Mouse (Mus musculus): ENCODE measurements around the gene Asna1. TPM values are rescaled to one million over a fixed set of nuclear protein-coding genes. Genes with fewer than 3 reads are reported as not detected.

The Asna1 gene
- polyA plus RNA-seq, 1 experiment from 2014 or later: 128 TPM

DNA sequence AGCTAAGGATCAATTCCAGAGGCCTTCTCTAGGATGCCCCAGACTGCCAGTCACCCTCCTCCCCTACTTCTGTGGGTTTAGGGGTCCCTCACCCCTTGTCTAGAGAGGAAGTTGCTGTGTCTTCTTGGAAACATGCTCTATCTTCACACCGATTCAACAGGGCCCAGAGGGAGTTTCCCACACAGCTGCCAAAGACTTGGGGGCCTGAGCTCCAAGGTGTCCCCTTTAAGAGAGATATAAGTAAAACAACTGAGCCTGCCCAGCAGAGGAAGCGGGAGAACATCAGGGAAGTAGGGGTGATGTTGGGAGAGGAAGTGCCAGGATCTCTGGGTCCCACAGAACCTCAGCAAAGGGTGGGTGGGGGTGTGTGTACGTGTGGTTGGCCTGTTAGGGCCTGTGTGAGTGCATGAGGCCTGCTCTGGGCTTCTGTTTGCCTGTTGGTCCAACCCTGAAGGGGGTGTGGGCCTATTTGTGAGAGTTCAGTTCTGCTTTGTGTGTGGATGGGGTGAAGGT is 42.5 kb downstream of the Asna1 start:
- Histone ChIP-seq H3K9me3 (ENCODE audit: control insufficient read depth, low read length) (no peaks in the 10 kb centered on the region), H3K27me3 (ENCODE audit: control insufficient read depth, insufficient read depth, low read length) (0 out of 2 replicates have a peak, but pooled peaks cover 3% of the 10 kb centered on the region), H3K36me3 (ENCODE audit: control insufficient read depth, insufficient read depth, low read length) (no peaks in the 10 kb centered on the region), H3K9ac (replicated peaks; ENCODE audit: low read depth, low read length) (no peak overlapping the region), H3K27ac (ENCODE audit: low read depth, low read length) (no peak overlapping the region), H3K4me3 (ENCODE audit: low read depth, low read length) (no peak overlapping the region), H3K4me2 (ENCODE audit: low read depth, low read length) (no peak overlapping the region), H3K4me1 (ENCODE audit: control insufficient read depth, insufficient read depth, low read length) (peaks cover 34% of the 10 kb centered on the region)
- ATAC-seq (ENCODE audit: low read depth): no peak
- WGBS: 68% methylated on average over 3 of the region's 3 CpGs

DNA sequence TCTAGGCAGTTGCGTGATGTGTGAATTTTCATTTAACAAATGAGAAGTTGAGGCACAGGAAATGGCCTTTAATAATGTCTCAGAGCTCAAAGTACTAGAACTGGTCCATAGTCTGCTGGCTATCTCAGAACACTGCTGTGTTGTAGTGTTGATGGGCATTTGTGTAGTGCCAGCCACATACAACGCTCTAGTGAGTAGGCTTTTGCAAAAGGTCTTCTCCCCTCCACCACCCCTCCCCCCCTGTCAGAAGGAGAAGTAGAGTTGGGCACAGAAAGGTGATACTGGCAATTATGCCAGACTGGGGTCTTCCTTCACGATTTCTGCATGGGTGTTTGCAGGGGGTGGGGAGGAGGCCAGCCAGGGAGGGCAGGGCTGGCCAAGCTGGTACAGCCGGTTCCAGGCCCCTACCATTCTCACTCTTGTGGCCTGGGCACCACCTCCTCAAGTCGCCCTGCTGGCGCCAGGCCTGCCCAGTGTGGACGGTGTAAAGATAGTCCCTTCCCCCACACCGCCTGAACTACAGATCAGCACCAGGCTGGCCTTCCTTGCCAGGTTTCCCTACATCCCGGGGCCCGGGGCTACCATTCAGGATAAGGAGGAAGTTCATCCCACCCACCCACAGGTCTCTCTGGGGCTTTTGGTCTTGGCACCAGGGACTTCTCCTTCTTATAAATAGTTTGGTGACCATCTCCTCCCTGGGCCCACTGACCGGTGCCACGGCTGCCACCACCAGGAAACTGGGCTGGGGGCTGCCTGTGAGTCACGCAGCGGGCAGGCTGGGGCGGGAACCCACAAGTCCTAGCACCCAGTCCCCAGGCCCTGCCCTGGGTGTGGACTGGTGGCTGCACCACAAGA is 43.2 kb downstream of the Asna1 start:
- Histone ChIP-seq H3K4me3 (ENCODE audit: low read depth, low read length) (no peak overlapping the region), H3K9ac (replicated peaks; ENCODE audit: low read depth, low read length) (no peak overlapping the region), H3K27me3 (ENCODE audit: control insufficient read depth, insufficient read depth, low read length) (0 out of 2 replicates have a peak, but pooled peaks cover 4% of the 10 kb centered on the region), H3K9me3 (ENCODE audit: control insufficient read depth, low read length) (no peaks in the 10 kb centered on the region), H3K36me3 (ENCODE audit: control insufficient read depth, insufficient read depth, low read length) (no peaks in the 10 kb centered on the region), H3K4me2 (ENCODE audit: low read depth, low read length) (no peak overlapping the region), H3K4me1 (ENCODE audit: control insufficient read depth, insufficient read depth, low read length) (peaks cover 40% of the 10 kb centered on the region), H3K27ac (ENCODE audit: low read depth, low read length) (no peak overlapping the region)
- ATAC-seq (ENCODE audit: low read depth): no peak
- WGBS: 81% methylated on average over 15 of the region's 15 CpGs

DNA sequence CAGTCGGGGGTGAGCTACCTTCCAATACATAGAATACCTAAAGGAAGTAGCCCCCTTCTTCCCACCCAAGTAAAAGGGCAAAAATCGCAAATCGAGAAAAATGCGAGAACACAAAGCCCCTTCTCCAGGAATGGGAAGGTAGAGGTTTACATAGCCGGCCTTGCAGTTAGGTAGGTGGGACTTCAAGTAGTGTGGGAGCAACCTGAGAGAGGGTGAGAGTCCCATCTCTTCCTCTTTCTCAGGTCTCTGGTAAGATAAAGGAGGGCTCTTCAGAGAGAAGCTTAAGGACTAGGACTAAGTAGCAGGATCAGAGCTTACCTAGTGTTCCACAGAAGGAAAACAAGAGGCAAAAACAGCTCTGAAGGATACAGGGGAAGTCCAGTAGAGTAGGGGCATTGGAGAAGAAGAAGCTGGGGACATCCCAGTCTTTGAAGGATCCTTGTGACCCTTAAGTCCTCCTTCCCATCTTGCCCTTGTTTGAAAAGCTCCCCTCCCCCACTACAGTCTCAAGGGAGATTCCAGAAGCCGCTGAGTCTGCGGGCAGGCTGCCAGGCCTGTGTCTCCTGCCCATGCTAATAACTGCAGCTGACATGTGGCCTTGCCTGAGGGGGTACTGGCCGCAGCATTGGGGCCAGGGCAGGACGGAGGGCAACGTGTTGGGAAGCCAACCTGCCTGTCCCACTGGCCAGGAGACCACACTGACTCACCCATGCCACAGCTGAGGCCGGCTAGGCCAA is 44.3 kb downstream of the Asna1 start:
- Histone ChIP-seq H3K36me3 (ENCODE audit: control insufficient read depth, insufficient read depth, low read length) (no peaks in the 10 kb centered on the region), H3K4me1 (ENCODE audit: control insufficient read depth, insufficient read depth, low read length) (peaks cover 49% of the 10 kb centered on the region), H3K27me3 (ENCODE audit: control insufficient read depth, insufficient read depth, low read length) (0 out of 2 replicates have a peak, but pooled peaks cover 4% of the 10 kb centered on the region), H3K27ac (ENCODE audit: low read depth, low read length) (no peak overlapping the region), H3K9ac (replicated peaks; ENCODE audit: low read depth, low read length) (no peak overlapping the region), H3K4me3 (ENCODE audit: low read depth, low read length) (no peak overlapping the region), H3K4me2 (ENCODE audit: low read depth, low read length) (no peak overlapping the region; the same call in 1 of the 2 replicates), H3K9me3 (ENCODE audit: control insufficient read depth, low read length) (no peaks in the 10 kb centered on the region)
- ATAC-seq (ENCODE audit: low read depth): no peak
- 32% methylated on average over 11 of the region's 11 CpGs for WGBS

DNA sequence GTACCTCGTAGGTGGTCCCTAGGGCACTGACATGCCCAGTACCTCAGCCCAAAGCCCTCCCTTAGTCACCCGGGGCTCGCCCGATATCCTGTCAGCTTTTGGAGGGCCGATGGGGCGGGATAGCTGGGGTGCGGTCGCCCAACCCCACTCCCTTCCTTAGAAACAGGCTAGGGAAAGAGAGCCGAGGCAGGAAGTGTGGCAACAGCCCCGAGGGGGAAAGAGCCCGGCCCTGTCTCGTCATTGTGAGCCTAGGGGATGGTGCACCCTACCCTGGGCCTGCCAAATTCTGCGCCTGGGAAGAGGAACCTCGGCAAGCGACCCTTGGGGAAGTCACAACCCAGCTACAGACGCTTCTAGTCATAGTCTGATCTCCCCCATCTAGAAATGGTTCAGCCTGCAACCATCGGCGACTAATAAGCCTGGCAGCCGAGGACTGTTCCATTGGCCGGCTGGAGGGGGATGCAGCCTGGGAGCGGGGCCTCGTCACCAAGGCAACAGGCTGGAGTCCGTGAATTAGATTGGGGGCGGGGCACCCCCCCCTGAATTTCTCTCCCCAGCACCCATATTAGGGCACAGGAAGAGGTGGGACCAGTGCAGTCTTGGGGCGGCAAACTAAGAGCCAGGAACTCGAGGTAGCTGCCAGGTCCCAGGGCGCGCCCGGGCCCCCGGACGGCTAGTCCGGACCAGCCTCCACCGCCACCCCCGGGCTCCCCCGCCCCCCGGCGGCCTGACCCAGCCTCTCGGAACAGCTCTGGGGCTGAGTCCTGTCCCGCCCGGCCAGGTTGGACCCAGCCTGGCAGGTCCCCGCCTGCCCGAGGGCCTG is 45.3 kb downstream of the Asna1 start:
- no peaks in the 10 kb centered on the region for H3K9me3 ChIP-seq (ENCODE audit: control insufficient read depth, low read length)
- 0 out of 2 replicates have a peak, but pooled peaks cover 4% of the 10 kb centered on the region for H3K27me3 ChIP-seq (ENCODE audit: control insufficient read depth, insufficient read depth, low read length)
- peak overlapping the region; percentile 22; the same call in 1 of the 2 replicates for H3K27ac ChIP-seq (ENCODE audit: low read depth, low read length)
- peak; percentile 14; the same call in 1 of the 2 replicates for ATAC-seq (ENCODE audit: low read depth)
- WGBS: 1% methylated on average over 33 of the region's 42 CpGs
- H3K9ac ChIP-seq (replicated peaks; ENCODE audit: low read depth, low read length): peak overlapping the region; percentile 17
- peak overlapping the region; percentile 26 for H3K4me3 ChIP-seq (ENCODE audit: low read depth, low read length)
- no peaks in the 10 kb centered on the region for H3K36me3 ChIP-seq (ENCODE audit: control insufficient read depth, insufficient read depth, low read length)
- H3K4me1 ChIP-seq (ENCODE audit: control insufficient read depth, insufficient read depth, low read length): peaks cover 41% of the 10 kb centered on the region
- peak overlapping the region; percentile 100 for H3K4me2 ChIP-seq (ENCODE audit: low read depth, low read length)

DNA sequence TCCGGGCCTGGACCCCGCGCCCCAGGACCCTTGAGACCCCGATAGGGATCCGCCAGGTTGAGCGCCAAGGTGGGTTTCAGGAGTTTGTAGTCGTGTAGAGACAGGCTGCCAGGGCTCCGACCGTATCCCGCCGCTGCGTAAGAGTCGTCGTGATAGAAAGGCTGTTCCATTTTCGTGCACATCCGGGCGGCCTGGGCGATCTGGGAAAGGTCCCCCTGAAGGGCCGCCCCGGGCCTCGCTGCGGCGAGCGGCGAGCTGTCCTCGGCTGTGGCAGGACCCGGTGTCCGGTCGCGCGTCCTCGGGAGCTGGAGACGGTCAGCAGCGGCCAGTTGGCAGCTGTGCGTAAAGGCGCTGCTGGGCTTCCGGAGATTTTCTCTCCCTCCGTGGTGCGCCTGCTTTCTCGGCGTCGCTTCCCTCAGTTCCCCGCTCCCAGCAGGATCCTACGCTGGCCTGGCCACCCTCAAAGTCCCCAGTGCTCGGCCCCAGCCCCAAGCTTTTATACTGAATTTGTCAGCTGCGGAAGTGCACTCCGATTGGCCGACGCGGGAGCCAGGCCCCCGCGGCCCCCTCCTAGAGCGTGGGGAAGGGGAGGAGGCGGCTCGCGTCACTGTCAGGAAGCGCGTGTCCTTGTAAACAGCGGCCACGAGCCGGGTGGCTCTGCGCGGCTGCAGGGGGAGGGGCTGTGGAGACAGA is 46.7 kb downstream of the Asna1 start, which contains the start of gene Junb:
Junb (minus strand) TSS at position 471 of the 693 bp plus-strand sequence.
- H3K36me3 ChIP-seq (ENCODE audit: control insufficient read depth, insufficient read depth, low read length): peaks cover 2% of the 10 kb centered on the region; the same call in 1 of the 2 replicates
- no peaks in the 10 kb centered on the region for H3K9me3 ChIP-seq (ENCODE audit: control insufficient read depth, low read length)
- H3K4me3 ChIP-seq (ENCODE audit: low read depth, low read length): peak within 1 kb of the TSS; percentile 50
- WGBS: under 1% methylated on average over 63 of the region's 63 CpGs
- peak; percentile 52 for ATAC-seq (ENCODE audit: low read depth)
- peak within 1 kb of the TSS; percentile 64 for H3K9ac ChIP-seq (replicated peaks; ENCODE audit: low read depth, low read length)
- H3K27ac ChIP-seq (ENCODE audit: low read depth, low read length): peak within 1 kb of the TSS; percentile 57
- peak within 1 kb of the TSS; percentile 100 for H3K4me2 ChIP-seq (ENCODE audit: low read depth, low read length)
- peaks cover 42% of the 10 kb centered on the region for H3K4me1 ChIP-seq (ENCODE audit: control insufficient read depth, insufficient read depth, low read length)
- H3K27me3 ChIP-seq (ENCODE audit: control insufficient read depth, insufficient read depth, low read length): 0 out of 2 replicates have a peak, but pooled peaks cover 4% of the 10 kb centered on the region

DNA sequence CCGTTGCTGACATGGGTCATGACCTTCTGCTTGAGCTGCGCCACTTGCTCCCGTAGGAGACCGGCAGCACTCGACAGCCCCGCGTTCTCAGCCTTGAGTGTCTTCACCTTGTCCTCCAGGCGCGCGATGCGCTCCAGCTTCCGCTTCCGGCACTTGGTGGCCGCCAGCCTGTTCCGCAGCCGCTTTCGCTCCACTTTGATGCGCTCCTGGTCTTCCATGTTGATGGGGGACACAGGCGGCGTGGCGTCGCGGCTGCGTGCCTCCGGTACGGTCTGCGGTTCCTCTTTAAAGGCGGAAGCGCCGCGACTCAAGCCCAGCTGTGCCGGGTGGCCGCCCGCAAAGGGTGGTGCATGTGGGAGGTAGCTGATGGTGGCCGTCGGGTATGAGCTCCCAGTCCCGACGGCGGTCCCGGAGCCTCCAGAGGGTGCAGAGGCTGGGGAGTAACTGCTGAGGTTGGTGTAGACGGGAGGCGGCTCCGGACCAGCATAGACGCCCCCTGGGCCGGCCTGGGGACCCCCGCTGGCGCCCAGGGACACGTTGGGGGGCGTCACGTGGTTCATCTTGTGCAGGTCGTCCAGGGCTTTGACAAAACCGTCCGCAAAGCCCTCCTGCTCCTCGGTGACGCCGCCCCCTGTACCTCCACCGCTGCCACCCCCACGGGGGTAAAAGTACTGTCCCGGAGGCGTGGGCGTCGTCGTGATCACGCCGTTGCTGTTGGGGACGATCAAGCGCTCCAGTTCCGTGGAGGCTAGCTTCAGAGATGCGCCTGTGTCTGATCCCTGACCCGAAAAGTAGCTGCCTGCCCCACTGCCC is 47.4 kb downstream of the Asna1 start:
- Histone ChIP-seq H3K4me1 (ENCODE audit: control insufficient read depth, insufficient read depth, low read length) (peaks cover 42% of the 10 kb centered on the region), H3K4me3 (ENCODE audit: low read depth, low read length) (peak overlapping the region; percentile 50), H3K27ac (ENCODE audit: low read depth, low read length) (peak overlapping the region; percentile 57; the same call in 1 of the 2 replicates), H3K4me2 (ENCODE audit: low read depth, low read length) (peak overlapping the region; percentile 100), H3K9me3 (ENCODE audit: control insufficient read depth, low read length) (no peaks in the 10 kb centered on the region), H3K36me3 (ENCODE audit: control insufficient read depth, insufficient read depth, low read length) (peaks cover 10% of the 10 kb centered on the region), H3K9ac (replicated peaks; ENCODE audit: low read depth, low read length) (peak overlapping the region; percentile 64), H3K27me3 (ENCODE audit: control insufficient read depth, insufficient read depth, low read length) (0 out of 2 replicates have a peak, but pooled peaks cover 4% of the 10 kb centered on the region)
- WGBS: under 1% methylated on average over 70 of the region's 70 CpGs
- ATAC-seq (ENCODE audit: low read depth): no peak

DNA sequence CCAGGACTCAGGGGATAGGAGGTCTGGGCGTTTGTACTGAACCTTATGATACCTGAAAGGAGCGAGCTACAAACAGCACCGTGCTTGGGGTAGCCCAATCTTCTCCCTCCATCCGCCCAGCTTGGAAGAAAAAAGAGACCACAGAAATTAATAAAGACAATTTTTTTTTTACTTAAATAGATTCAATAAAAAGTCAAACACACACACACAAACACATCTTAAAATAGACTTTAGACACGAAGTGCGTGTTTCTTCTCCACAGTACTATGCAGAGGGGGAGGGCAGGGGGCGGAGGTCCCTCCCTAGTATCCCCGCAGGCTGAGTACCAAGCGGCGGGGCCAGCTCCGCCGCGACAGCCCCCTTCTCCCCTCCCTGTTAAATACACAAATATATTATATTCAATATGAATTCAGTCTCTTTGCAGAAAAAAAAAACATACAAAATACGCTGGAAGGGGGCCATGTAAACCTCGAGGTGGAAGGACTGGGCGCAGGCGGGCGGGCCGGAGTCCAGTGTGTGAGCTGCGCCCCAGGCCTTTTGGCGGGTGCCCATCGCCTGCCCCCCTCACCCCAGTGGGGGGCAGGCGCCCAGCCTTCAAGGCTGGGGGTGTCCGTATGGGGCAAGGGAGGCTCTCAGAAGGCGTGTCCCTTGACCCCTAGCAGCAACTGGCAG is 48.2 kb downstream of the Asna1 start:
- Histone ChIP-seq H3K27ac (ENCODE audit: low read depth, low read length) (no peak overlapping the region), H3K4me1 (ENCODE audit: control insufficient read depth, insufficient read depth, low read length) (peaks cover 42% of the 10 kb centered on the region), H3K36me3 (ENCODE audit: control insufficient read depth, insufficient read depth, low read length) (peaks cover 17% of the 10 kb centered on the region), H3K9ac (replicated peaks; ENCODE audit: low read depth, low read length) (peak overlapping the region; percentile 64), H3K27me3 (ENCODE audit: control insufficient read depth, insufficient read depth, low read length) (0 out of 2 replicates have a peak, but pooled peaks cover 4% of the 10 kb centered on the region), H3K4me3 (ENCODE audit: low read depth, low read length) (peak overlapping the region; percentile 50), H3K4me2 (ENCODE audit: low read depth, low read length) (peak overlapping the region; percentile 100), H3K9me3 (ENCODE audit: control insufficient read depth, low read length) (no peaks in the 10 kb centered on the region)
- no peak for ATAC-seq (ENCODE audit: low read depth)
- WGBS: 3% methylated on average over 25 of the region's 25 CpGs
